Mouse (Mus musculus) lung, adult 2 months (tissue): ENCODE measurements around the gene Phgr1.
A peak's percentile ranks its signal among the peaks of the same experiment; 100 is the strongest.

Experiments used
- CTCF ChIP-seq: fragments of 200-500 bp; IDR thresholded peaks from 2 replicates; pipeline ENCODE4 v1.5.1; 2011; ENCODE audit warnings: mild to moderate bottlenecking, low read length, control low read depth; ENCODE audit not compliant: insufficient read depth
- POLR2A ChIP-seq: fragments of 200-500 bp; IDR thresholded peaks from 2 replicates; pipeline ENCODE4 v1.6.1; 2011; ENCODE audit warnings: low read depth, mild to moderate bottlenecking, control low read depth, low read length, borderline replicate concordance; ENCODE audit errors: extremely low read depth

DNA sequence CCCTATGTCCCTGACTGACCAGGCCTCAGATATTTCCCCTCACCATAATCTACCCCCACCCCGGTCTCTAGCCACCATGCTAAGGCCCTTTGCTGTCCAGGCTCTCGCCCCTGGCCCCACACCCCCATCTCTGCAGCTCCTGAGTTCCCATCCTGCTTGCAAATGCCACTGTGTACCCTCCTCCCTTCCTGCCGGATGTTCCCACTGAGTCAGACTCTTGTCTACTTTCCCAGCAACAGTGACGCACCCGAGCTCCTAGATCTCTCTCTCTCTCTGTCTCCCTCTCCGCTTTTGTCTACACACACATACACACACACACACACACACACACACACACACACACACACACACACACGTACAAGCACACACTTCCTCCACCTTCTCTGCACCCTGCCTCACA is 9.1 kb upstream of the Phgr1 start:
- TF ChIP-seq POLR2A (peak; percentile 73; the same call in 1 of the 2 replicates), CTCF (no peak)
